Mouse (Mus musculus) midbrain, embryonic 14.5 days (tissue): ENCODE data around the gene Ptpn1. TPM values are rescaled to one million over a fixed set of nuclear protein-coding genes. Genes with fewer than 3 reads are reported as not detected.

ENCODE experiments used
- ATAC-seq: fragments of 200-750 bp; cut with Nextera tagmentation; 2 replicates; pipeline ENCODE4 v1.8.0; 2017; ENCODE audit warnings: moderate number of reproducible peaks, moderate library complexity; ENCODE audit not compliant: low FRiP score, low TSS enrichment
- DNase-seq: peaks from one replicate; pipeline ENCODE4 v3.0.0-alpha.2; 2015
- H3K27ac ChIP-seq: fragments of 300-500 bp; sonication (generic); replicated peaks from 2 replicates; pipeline ENCODE4 v1.5.1; 2014; ENCODE audit warnings: mild to moderate bottlenecking, low read depth, low read length, moderate library complexity
- H3K27me3 ChIP-seq: fragments of 300-500 bp; sonication (generic); 2 replicates; pipeline ENCODE4 v1.6.1; 2014; ENCODE audit warnings: low read length, control low read depth, mixed read lengths; ENCODE audit not compliant: control insufficient read depth, insufficient read depth
- H3K36me3 ChIP-seq: fragments of 300-500 bp; sonication (generic); 2 replicates; pipeline ENCODE4 v1.6.1; 2014; ENCODE audit warnings: low read length, control low read depth; ENCODE audit not compliant: control insufficient read depth, insufficient read depth
- H3K4me1 ChIP-seq: fragments of 300-500 bp; sonication (generic); 2 replicates; pipeline ENCODE4 v1.6.1; 2014; ENCODE audit warnings: mild to moderate bottlenecking, antibody characterized with exemption, low read length, control low read depth; ENCODE audit not compliant: control insufficient read depth, insufficient read depth
- H3K4me2 ChIP-seq: fragments of 300-500 bp; sonication (generic); 2 replicates; pipeline ENCODE4 v1.6.1; 2014; ENCODE audit warnings: mild to moderate bottlenecking, low read length, moderate library complexity
- H3K4me3 ChIP-seq: fragments of 300-500 bp; sonication (generic); replicated peaks from 2 replicates; pipeline ENCODE4 v1.5.1; 2014; ENCODE audit warnings: low read depth, low read length
- H3K9ac ChIP-seq: fragments of 300-500 bp; sonication (generic); replicated peaks from 2 replicates; pipeline ENCODE4 v1.6.1; 2014; ENCODE audit warnings: mild to moderate bottlenecking, low read length, moderate library complexity
- H3K9me3 ChIP-seq: fragments of 300-500 bp; sonication (generic); 2 replicates; pipeline ENCODE4 v1.6.1; 2016; ENCODE audit warnings: low read length, control low read depth, mixed read lengths; ENCODE audit not compliant: control insufficient read depth
- WGBS: fragments of 180-500 bp; shearing (Covaris S2); extraction: QIAGEN DNeasy Blood & Tissue Kit; methylation state at CpG from one replicate; pipeline ENCODE4 v1.1.7; 2014; 5-methylcytosine and 5-hydroxymethylcytosine counted together
- polyA plus RNA-seq: library from polyadenylated mRNA; unstranded; fragments of >200 nt; fragmentation: Nextera tagmentation; extraction: Ambion mirVana; gene quantifications from 2 replicates; pipeline ENCODE4 v1.2.1, GENCODE M21; 2014

Gene Ptpn1
- polyA plus RNA-seq, 1 experiment from 2014 or later: 81.9 TPM

DNA sequence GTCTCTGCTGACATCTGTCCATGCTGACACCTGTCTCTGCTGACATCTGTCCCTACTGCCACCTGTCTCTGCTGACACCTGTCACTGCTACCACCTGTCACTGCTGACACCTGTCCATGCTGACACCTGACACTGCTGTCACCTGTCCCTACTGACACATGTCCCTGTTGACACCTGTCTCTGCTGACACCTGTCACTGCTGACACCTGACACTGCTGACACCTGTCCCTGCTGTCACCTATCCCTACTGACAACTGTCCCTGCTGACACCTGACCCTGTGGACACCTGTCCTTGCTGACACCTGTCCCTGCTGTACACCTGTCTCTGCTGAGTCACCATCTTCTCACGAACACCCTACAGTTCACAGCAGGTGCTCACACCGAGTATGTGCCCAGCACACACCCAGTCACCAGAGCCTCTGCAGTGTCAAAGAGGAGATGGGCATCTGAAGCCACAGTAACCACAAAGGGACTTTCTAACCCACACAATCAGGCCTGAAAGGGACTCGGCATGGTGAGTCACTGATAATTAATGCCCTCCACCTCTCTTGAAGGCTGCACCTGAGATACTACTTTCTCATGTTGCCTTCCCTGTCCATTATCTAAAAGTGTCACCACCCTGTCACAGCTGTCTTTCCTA lies 92.0 kb downstream of the Ptpn1 start:
- Histone ChIP-seq H3K27ac (no peak overlapping the region), H3K27me3 (no peaks in the 10 kb centered on the region), H3K9me3 (no peaks in the 10 kb centered on the region), H3K4me3 (no peak overlapping the region), H3K4me2 (no peak overlapping the region), H3K4me1 (0 out of 2 replicates have a peak, but pooled peaks cover 3% of the 10 kb centered on the region), H3K9ac (no peak overlapping the region), H3K36me3 (no peaks in the 10 kb centered on the region)
- ATAC-seq: no peak
- WGBS: 69% methylated on average over 3 of the region's 3 CpGs
- no peak for DNase-seq

DNA sequence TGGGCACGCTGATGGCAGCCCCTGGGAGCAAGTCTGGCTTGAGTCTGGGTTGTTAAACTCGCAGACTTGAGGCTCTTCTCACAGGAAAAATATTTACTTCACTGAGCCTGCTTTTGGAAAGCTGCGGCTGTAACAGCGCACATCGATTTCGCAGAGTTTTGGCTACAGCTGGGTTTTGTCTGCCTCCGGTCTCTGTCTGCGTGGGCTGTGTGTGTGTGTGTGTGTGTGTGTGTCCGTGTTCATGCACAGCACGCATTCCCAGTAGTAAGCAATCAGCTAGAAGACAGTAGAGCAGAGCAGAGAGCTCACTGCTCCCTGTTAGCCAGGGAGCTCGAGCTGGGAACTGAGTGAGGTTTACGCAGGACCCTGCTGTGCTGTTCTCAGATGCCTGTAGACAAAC lies 93.3 kb downstream of the Ptpn1 start:
- Histone ChIP-seq H3K4me1 (no peaks in the 10 kb centered on the region), H3K27ac (no peak overlapping the region), H3K36me3 (no peaks in the 10 kb centered on the region), H3K9me3 (no peaks in the 10 kb centered on the region), H3K27me3 (no peaks in the 10 kb centered on the region), H3K4me2 (no peak overlapping the region), H3K9ac (no peak overlapping the region), H3K4me3 (no peak overlapping the region)
- DNase-seq (no peak), ATAC-seq (no peak)
- WGBS: 64% methylated on average over 12 of the region's 12 CpGs

DNA sequence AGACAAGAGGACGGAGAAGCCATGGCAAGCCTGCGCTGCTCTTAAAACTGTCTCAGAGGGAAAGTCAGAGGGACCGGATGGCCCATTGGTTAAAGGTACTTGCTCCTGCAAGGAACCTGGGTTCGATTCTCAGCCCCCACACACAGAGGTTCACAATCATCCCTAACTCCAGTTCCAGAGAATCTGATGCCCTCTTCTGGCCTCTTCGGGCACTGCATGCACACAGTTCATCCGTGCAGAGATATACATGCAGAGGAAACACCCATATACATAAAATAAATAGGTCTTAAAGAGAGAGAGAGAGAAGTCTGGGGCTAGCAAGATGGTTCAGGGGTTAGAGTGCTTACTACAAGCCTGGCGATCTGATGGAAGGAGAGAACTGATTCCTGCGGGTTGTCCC lies 94.0 kb downstream of the Ptpn1 start:
- Histone ChIP-seq H3K9ac (no peak overlapping the region), H3K4me1 (no peaks in the 10 kb centered on the region), H3K4me2 (no peak overlapping the region), H3K36me3 (no peaks in the 10 kb centered on the region), H3K9me3 (no peaks in the 10 kb centered on the region), H3K27me3 (no peaks in the 10 kb centered on the region), H3K4me3 (no peak overlapping the region), H3K27ac (no peak overlapping the region)
- DNase-seq (no peak), ATAC-seq (no peak)
- 91% methylated on average over 8 of the region's 8 CpGs for WGBS

DNA sequence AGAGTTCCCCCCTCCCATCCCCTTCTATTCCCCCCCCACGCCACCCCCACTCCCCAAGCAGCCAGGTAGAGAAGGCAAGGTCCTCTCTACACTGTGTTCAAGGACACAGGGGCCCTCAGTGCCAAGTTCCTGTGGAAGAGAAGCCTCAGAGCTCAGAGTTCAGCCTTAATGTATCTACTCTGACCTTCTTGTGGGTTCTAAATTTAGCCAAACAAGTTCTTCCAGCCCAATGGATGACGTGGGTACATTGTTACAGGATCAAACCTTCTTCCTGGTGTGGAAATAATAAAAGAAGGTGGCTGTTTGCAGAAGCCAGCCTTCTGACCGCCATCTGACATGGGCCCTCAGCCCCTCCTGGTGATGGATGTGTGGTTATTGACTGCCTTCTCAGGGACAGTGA lies 94.6 kb downstream of the Ptpn1 start:
- WGBS: 59% methylated on average over 3 of the region's 3 CpGs
- Histone ChIP-seq H3K9me3 (no peaks in the 10 kb centered on the region), H3K4me3 (no peak overlapping the region), H3K27me3 (no peaks in the 10 kb centered on the region), H3K36me3 (no peaks in the 10 kb centered on the region), H3K4me2 (no peak overlapping the region), H3K27ac (no peak overlapping the region), H3K4me1 (no peaks in the 10 kb centered on the region), H3K9ac (no peak overlapping the region)
- DNase-seq (no peak), ATAC-seq (no peak)

DNA sequence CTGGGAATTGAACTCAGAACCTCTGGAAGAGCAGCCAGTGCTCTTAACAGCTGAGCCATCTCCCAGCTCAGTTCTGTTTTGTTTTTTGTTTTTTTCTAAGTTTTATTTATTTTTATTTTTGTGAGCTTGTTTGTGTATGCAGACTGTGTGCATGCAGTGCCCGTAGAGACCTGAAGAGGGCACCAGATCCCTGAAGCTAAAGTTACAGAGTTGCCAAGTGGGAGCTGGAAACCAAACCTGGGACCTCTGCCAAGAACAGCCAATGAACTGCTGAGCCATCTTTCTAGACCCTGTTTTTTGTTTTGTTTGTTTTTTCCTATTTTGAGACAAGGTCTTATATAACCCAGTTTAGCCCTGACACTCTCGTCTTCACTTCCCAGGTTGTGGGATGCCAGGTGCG lies 96.5 kb downstream of the Ptpn1 start:
- Histone ChIP-seq H3K27ac (no peak overlapping the region), H3K9ac (no peak overlapping the region), H3K4me3 (no peak overlapping the region), H3K9me3 (no peaks in the 10 kb centered on the region), H3K36me3 (no peaks in the 10 kb centered on the region), H3K27me3 (no peaks in the 10 kb centered on the region), H3K4me2 (no peak overlapping the region), H3K4me1 (no peaks in the 10 kb centered on the region)
- no peak for DNase-seq
- no peak for ATAC-seq
- WGBS: 97% methylated on average over 3 of the region's 3 CpGs

Other genes starting within 250 kb of the Ptpn1 start
- gene Cebpb, start 243.1 kb upstream of the Ptpn1 start, polyA plus RNA-seq: 1.4 TPM in 2 replicates
- gene Tmem189, start 242.2 kb upstream of the Ptpn1 start, polyA plus RNA-seq: 28.8 and 29.9 TPM in 2 replicates
- 0.22 TPM in 1 of 2 replicates, not detected in the other for gene Ripor3, start 78.6 kb downstream of the Ptpn1 start, polyA plus RNA-seq
- gene Pard6b, start 148.9 kb downstream of the Ptpn1 start, polyA plus RNA-seq: 8.2 and 9.2 TPM in 2 replicates